Mouse (Mus musculus) adrenal gland, postnatal 4 days (tissue): ENCODE data around the gene Dgkh. TPM values are rescaled to one million over a fixed set of nuclear protein-coding genes. Genes with fewer than 3 reads are reported as not detected.
"Not testable (repeated sequence)": the region's sequence is repeated elsewhere in the genome, so short reads cannot be mapped to it uniquely, and the experiment has no call there.

Source experiments
- DNase-seq, 2 experiments: peaks; one replicate each; pipeline ENCODE4 v3.0.0; 2021 to 2022; ENCODE audit warnings: low spot score in 2 of 2, mixed read lengths in 2 of 2
- total RNA-seq, 2 experiments: library from RNA; stranded (reverse); gene quantifications; 2 replicates each; pipeline ENCODE4 v1.2.3; 2021

Dgkh gene
- total RNA-seq, 2 experiments from 2014 or later, result 9.9 to 12.1 TPM

GRCm38 (mm10) chr14:78632747-78633146, 99.8 kb downstream of the Dgkh start:
- DNase-seq, result no peak

- DNase-seq, result no peak
Measured at GRCm38 (mm10) chr14:78630923-78631875, 101.4 kb downstream of the Dgkh start.

- DNase-seq, result no peak
Measured at GRCm38 (mm10) chr14:78627516-78628275, 104.9 kb downstream of the Dgkh start.

GRCm38 (mm10) chr14:78618883-78619295, 113.7 kb downstream of the Dgkh start:
- DNase-seq, result no peak

- no peak for DNase-seq
Measured at GRCm38 (mm10) chr14:78613569-78613968, 119.0 kb downstream of the Dgkh start.

GRCm38 (mm10) chr14:78612111-78612788, 120.3 kb downstream of the Dgkh start:
- no peak for DNase-seq

GRCm38 (mm10) chr14:78594916-78595315, 137.7 kb downstream of the Dgkh start:
- DNase-seq, result no peak

GRCm38 (mm10) chr14:78592965-78593364, 139.6 kb downstream of the Dgkh start:
- no peak for DNase-seq

- DNase-seq, result no peak
Measured at GRCm38 (mm10) chr14:78590335-78590734, 142.2 kb downstream of the Dgkh start.

- no peak for DNase-seq
Measured at GRCm38 (mm10) chr14:78584222-78584621, 148.4 kb downstream of the Dgkh start.

- no peak for DNase-seq
Measured at GRCm38 (mm10) chr14:78583168-78583567, 149.4 kb downstream of the Dgkh start.

- no peak for DNase-seq
Measured at GRCm38 (mm10) chr14:78575899-78576298, 156.7 kb downstream of the Dgkh start.

GRCm38 (mm10) chr14:78568410-78568809, 164.2 kb downstream of the Dgkh start:
- DNase-seq, result no peak

- DNase-seq, result no peak
Measured at GRCm38 (mm10) chr14:78566431-78566830, 166.1 kb downstream of the Dgkh start.

- no peak for DNase-seq
Measured at GRCm38 (mm10) chr14:78564292-78564691, 168.3 kb downstream of the Dgkh start.

GRCm38 (mm10) chr14:78563211-78563610, 169.4 kb downstream of the Dgkh start:
- no peak for DNase-seq

- no peak for DNase-seq
Measured at GRCm38 (mm10) chr14:78562121-78562520, 170.5 kb downstream of the Dgkh start.

- DNase-seq, result no peak
Measured at GRCm38 (mm10) chr14:78559042-78559441, 173.5 kb downstream of the Dgkh start.

- not testable (repeated sequence) for DNase-seq
Measured at GRCm38 (mm10) chr14:78554830-78555229, 177.7 kb downstream of the Dgkh start.

GRCm38 (mm10) chr14:78553661-78554060, 178.9 kb downstream of the Dgkh start:
- no peak for DNase-seq

- no peak for DNase-seq
Measured at GRCm38 (mm10) chr14:78548807-78549206, 183.8 kb downstream of the Dgkh start.
